ENCODE assay signal across 8 mouse cellular contexts in the genomic region with DNA sequence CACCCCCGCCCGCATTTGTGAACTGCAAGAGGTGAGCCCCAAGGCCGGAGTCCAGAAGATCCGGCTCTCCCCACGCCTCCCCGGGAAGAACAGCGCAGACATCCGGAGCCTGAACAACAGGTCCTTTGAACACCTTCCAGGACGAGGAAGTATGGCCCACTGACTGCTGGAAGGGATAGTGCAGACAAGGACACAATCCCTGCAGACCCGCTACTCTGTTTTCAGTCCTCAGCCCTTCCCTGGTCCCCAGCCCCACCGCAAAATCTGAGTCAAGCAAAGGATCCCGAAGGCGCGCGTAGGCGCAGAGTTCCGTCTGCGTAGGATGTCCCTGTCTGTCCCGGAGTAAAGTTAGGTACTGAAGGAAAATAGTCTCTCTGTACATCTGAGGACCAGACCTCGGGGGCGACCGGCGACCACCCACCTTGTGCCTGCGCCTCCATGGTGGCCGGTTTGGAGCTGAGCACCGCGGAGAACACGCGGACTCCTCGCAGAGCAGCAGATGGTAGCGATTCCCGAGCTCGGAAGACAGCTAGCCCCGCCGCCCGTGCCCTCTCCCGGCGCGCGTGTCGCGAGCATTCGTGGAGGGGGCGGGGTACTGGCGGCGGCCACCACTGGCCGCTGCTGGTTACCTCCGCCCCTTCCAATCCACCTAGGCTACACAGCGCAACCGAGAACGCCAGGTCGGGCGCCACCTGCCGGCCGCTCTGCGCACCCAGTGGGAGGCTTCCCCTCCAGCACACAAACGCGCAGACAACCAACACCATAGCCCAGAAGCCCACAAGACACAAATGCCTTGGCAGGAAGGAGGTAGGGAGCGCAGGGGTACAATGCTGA. TPM values are rescaled to one million over a fixed set of nuclear protein-coding genes. Genes with fewer than 3 reads are reported as not detected.
DNase-seq lines count a peak whose midpoint lies in the region; ATAC-seq and TF ChIP-seq lines count a peak whose summit lies in the region.

A gene (minus strand): TSS at position 668 of the 834 bp plus-strand sequence.

- H3K27ac ChIP-seq in liver, postnatal 0 days (ENCODE audit: low read depth): no peak within 1 kb of the TSS
- H3K27ac ChIP-seq in neural tube, embryonic 15.5 days (replicated peaks): 0 out of 2 replicates have a peak within 1 kb of the TSS, but pooled peaks have one; percentile 13

- no peaks in the 10 kb centered on the region for H3K36me3 ChIP-seq in G1E (replicated peaks)
- H3K36me3 ChIP-seq in liver, postnatal 0 days (replicated peaks; ENCODE audit: insufficient read depth, low read length): no peaks in the 10 kb centered on the region
- H3K36me3 ChIP-seq in neural tube, embryonic 15.5 days: no peaks in the 10 kb centered on the region

- WGBS in liver, postnatal 0 days (ENCODE audit: insufficient replicate concordance): 2% methylated on average over 59 of the region's 59 CpGs
- WGBS in neural tube, embryonic 15.5 days: 1% methylated on average over 59 of the region's 59 CpGs

- 0 out of 2 replicates have a peak, but pooled peaks cover 2% of the 10 kb centered on the region for H3K9me3 ChIP-seq in G1E (replicated peaks)
- H3K9me3 ChIP-seq in liver, postnatal 0 days (ENCODE audit: low read length): no peaks in the 10 kb centered on the region
- H3K9me3 ChIP-seq in neural tube, embryonic 15.5 days (replicated peaks): no peaks in the 10 kb centered on the region

- no peak for TF ChIP-seq EP300 in liver, postnatal 0 days (IDR thresholded peaks at IDR 0.05; ENCODE audit: low read depth)

- intact Hi-C loops in heart, postnatal 36 days (cut with DNase I): loop anchor here (5.0 kb wide), 2 partner anchors 133 to 618 kb away; a partner anchor contains a TSS

- TF ChIP-seq CTCF in G1E (IDR thresholded peaks at IDR 0.05; ENCODE audit: low read depth, low read length): 0 out of 2 replicates have a peak, but pooled peaks have one; percentile 13
- TF ChIP-seq CTCF in liver, postnatal 0 days (IDR thresholded peaks at IDR 0.05; ENCODE audit: low read depth): peak; percentile 88

- DNase-seq in G1E (ENCODE audit: low spot score): no peak
- DNase-seq in cerebellum, adult 18-20 months: peak; percentile 57 to 73
- DNase-seq in forelimb bud, embryonic 11.5 days (ENCODE audit: low read depth, low spot score): peak; percentile 89
- peak; percentile 70 to 80 for DNase-seq in heart, postnatal 36 days
- DNase-seq in layer of hippocampus, adult 18-20 months (ENCODE audit: low spot score in 2 of 2): peak; percentile 73 to 91
- DNase-seq in liver, postnatal 0 days: peak; percentile 84
- DNase-seq in thymus, postnatal 0 days (ENCODE audit: low spot score): peak; percentile 64

- peak within 1 kb of the TSS; percentile 28 for H3K9ac ChIP-seq in liver, postnatal 0 days (replicated peaks)
- peak within 1 kb of the TSS; percentile 64 for H3K9ac ChIP-seq in neural tube, embryonic 15.5 days (replicated peaks)

- H3K4me3 ChIP-seq in G1E (ENCODE audit: low read depth, low read length): no peak within 1 kb of the TSS
- peak within 1 kb of the TSS; percentile 51 for H3K4me3 ChIP-seq in liver, postnatal 0 days (ENCODE audit: low read depth, low read length)
- peak within 1 kb of the TSS; percentile 63 for H3K4me3 ChIP-seq in neural tube, embryonic 15.5 days (replicated peaks)

- no peaks in the 10 kb centered on the region for H3K4me1 ChIP-seq in G1E (ENCODE audit: insufficient read depth, low read depth, low read length)
- H3K4me1 ChIP-seq in liver, postnatal 0 days (ENCODE audit: insufficient read depth): no peaks in the 10 kb centered on the region
- H3K4me1 ChIP-seq in neural tube, embryonic 15.5 days: 0 out of 2 replicates have a peak, but pooled peaks cover 4% of the 10 kb centered on the region

- H3K4me2 ChIP-seq in liver, postnatal 0 days (ENCODE audit: low read depth, low read length): peak within 1 kb of the TSS; percentile 84
- H3K4me2 ChIP-seq in neural tube, embryonic 15.5 days: peak within 1 kb of the TSS; percentile 88

- peaks cover 11% of the 10 kb centered on the region for H3K27me3 ChIP-seq in G1E (ENCODE audit: insufficient read depth, low read length)
- H3K27me3 ChIP-seq in liver, postnatal 0 days (ENCODE audit: insufficient read depth, low read length): no peaks in the 10 kb centered on the region
- no peaks in the 10 kb centered on the region for H3K27me3 ChIP-seq in neural tube, embryonic 15.5 days (replicated peaks)

- ATAC-seq in G1E (ENCODE audit: extremely low read depth, insufficient number of reproducible peaks, low FRiP score, poor library complexity, severe bottlenecking): no peak
- ATAC-seq in liver, postnatal 0 days: peak; percentile 98
- peak; percentile 99 for ATAC-seq in neural tube, embryonic 15.5 days (ENCODE audit: low FRiP score)

RNA-seq across cellular contexts. Expression of the gene that starts here (rescaled TPM):
- total RNA-seq in G1E (2014; fragmentation: Nextera tagmentation): not detected in 2 replicates
- total RNA-seq in G1E (2017): not detected in 2 replicates
- polyA plus RNA-seq in G1E (2012): not detected in 2 replicates
- 1 to 10 TPM; 4.9 to 6.6 TPM for total RNA-seq in heart, postnatal 36 days (2021)
- total RNA-seq in layer of hippocampus, adult 18-20 months (2021): 10 to 100 TPM; 32.6 to 41.2 TPM
- 2.9 and 3.9 TPM in 2 replicates for polyA plus RNA-seq in liver, postnatal 0 days (2015; fragmentation: Nextera tagmentation; extraction: Ambion mirVana)
- polyA plus RNA-seq in neural tube, embryonic 15.5 days (2015; fragmentation: Nextera tagmentation; extraction: Ambion mirVana): 38.5 and 42.6 TPM in 2 replicates
- 2.9 and 3.9 TPM in 2 replicates for polyA plus RNA-seq in thymus, postnatal 0 days (2015; fragmentation: Nextera tagmentation; extraction: Ambion mirVana)

Comparison
In these comparisons a context has a peak if more than half of its experiments do, and no peak if none do; other contexts are left out.
1. RNA of the gene that starts here (total RNA-seq): 32.6 to 41.2 TPM in layer of hippocampus, adult 18-20 months and 4.9 to 6.6 TPM in heart, postnatal 36 days; not detected in G1E; every median in the first group is over 4 times any median in the second.
2. RNA of the gene that starts here (total RNA-seq): 32.6 to 41.2 TPM in layer of hippocampus, adult 18-20 months; 4.9 to 6.6 TPM in heart, postnatal 36 days; every median in the first group is over 4 times any median in the second.